Mouse (Mus musculus): Measurements from ENCODE around the gene Scamp2.

The Scamp2 gene

DNA sequence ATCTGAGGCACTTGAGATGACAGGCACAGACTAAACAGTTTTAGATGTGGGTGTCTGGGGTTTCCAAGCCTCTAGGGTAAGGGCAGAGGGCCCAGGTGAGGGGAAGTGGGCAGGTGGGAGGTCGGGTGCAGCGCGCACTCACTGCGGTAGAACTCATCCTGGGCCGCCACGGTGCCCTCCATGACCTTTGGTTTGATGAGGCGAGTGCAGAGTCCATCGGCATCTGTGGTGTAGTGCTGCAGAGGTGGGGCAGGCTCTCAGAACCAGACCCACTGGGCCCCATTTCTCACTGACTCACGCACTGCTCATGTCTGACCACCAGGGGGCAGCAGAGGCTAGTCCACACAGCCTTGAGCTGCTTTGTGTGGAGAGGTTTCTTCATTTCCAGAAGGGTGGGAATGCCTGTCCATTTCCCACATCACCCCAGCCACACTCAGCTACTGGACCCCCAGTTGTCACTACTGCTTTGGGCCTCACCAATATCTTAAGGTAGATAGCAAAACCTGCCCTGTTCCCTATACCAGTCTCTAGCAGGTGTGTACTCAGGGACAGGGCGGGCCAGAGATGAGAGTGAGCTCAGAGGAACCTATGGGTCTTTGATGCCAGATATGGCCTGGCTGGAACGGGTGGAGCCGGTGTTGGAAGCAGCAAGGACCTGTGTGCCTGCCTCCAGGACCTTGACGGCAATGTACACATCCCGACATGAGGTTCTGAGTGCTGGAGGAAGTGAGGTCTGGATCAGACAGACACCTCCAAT lies 68.6 kb downstream of the Scamp2 start:
- peak; percentile 92 for TF ChIP-seq CTCF (conservative IDR thresholded peaks at IDR 0.05; ENCODE audit: low read length)
- no peak for TF ChIP-seq POU5F1 (IDR thresholded peaks at IDR 0.05; ENCODE audit: borderline replicate concordance, low read length)
- TF ChIP-seq NANOG (IDR thresholded peaks at IDR 0.05; ENCODE audit: borderline replicate concordance, low read length) = no peak
- no peaks in the 10 kb centered on the region for H3K27me3 ChIP-seq (ENCODE audit: insufficient read depth, low read length)
- H3K4me1 ChIP-seq (replicated peaks; ENCODE audit: low read depth, low read length) = peaks cover 74% of the 10 kb centered on the region
- 0 out of 2 replicates have a peak overlapping the region, but pooled peaks have one; percentile 7 for H3K4me3 ChIP-seq (replicated peaks; ENCODE audit: low read length)
- H3K36me3 ChIP-seq (ENCODE audit: insufficient read depth, low read length) = peaks cover 76% of the 10 kb centered on the region
- no peaks in the 10 kb centered on the region for H3K9me3 ChIP-seq (ENCODE audit: low read length)

DNA sequence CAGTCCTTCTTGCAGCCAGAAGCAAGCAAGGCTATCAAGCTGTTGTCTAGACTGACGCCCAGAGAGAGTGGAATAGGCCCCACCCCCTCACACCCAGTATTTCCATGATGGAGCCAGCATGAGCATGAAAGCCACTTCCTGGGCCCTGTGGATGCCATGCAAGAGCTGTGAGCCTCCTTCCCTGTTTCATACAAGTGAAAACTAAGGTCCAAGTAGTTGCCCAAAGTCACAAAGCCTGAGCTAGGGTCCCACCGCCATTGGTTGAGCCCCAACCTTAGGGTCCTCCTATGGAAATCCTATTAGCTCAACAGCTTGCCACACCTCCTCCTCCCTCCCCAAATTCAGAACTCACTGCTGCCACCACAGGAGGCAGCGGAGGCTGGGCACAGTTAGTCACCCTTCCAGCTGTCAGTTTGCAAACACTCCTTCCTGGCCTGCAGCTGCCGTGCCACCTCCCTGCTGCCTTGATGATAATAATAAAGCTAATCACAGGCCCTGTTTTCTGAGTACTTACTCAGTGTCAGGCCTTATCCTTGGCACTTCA lies 72.8 kb downstream of the Scamp2 start:
- peaks cover 46% of the 10 kb centered on the region for H3K36me3 ChIP-seq (ENCODE audit: insufficient read depth, low read length)
- H3K4me1 ChIP-seq (replicated peaks; ENCODE audit: low read depth, low read length) = peaks cover 41% of the 10 kb centered on the region
- H3K4me3 ChIP-seq (replicated peaks; ENCODE audit: low read length) = no peak overlapping the region
- no peaks in the 10 kb centered on the region for H3K27me3 ChIP-seq (ENCODE audit: insufficient read depth, low read length)
- TF ChIP-seq NANOG (IDR thresholded peaks at IDR 0.05; ENCODE audit: borderline replicate concordance, low read length) (no peak), CTCF (conservative IDR thresholded peaks at IDR 0.05; ENCODE audit: low read length) (no peak), POU5F1 (IDR thresholded peaks at IDR 0.05; ENCODE audit: borderline replicate concordance, low read length) (no peak)
- H3K9me3 ChIP-seq (ENCODE audit: low read length) = no peaks in the 10 kb centered on the region

DNA sequence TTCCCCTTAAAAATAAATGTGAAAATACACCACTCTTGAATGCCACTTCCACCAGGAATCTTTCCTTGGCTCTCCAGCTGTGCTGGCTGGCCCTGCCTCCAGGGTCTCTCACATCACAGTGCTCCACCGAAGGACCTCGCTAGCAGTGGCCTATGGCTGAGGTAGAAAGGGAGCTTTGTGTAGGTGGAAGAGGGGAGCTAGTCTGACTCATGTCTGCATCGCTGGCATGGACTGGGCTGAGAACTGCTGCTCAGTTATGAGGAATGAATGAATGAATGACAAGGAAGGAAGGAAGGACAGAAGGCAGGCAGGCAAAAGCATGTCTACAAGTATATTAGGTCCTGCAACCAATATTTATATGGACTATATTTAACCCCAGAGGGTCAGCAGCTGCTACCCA lies 76.5 kb downstream of the Scamp2 start:
- TF ChIP-seq CTCF (conservative IDR thresholded peaks at IDR 0.05; ENCODE audit: low read length) = no peak
- TF ChIP-seq NANOG (IDR thresholded peaks at IDR 0.05; ENCODE audit: borderline replicate concordance, low read length) = no peak
- TF ChIP-seq POU5F1 (IDR thresholded peaks at IDR 0.05; ENCODE audit: borderline replicate concordance, low read length) = no peak

DNA sequence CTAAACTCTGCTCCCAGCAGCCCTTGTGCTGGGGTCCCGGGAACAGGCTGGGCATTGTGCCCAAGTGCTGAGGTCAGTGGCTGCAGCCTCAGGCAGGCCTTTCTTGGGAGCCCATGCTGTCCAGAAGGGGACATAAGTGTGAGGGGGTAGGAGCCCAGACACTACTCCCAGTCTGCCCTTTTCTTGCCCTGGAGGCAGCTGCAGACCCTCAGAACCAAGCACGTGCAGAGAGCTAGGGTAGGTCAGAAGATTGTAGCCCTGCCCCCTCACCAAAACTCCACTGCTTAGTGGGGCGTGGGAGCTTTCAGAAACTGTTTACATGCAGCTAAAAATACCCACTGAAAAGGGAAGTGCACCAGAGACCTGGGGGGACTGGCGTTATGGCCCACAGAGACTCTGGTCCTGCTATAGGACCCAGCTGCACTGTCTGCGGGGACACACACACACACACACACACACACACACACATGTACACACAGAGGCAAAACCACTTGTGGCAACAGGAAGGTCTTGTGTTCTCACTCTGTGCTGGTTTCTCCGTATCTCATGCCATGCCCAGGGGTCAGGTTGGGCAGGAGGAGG lies 77.1 kb downstream of the Scamp2 start:
- Histone ChIP-seq H3K9me3 (ENCODE audit: low read length) (no peaks in the 10 kb centered on the region), H3K36me3 (ENCODE audit: insufficient read depth, low read length) (peaks cover 18% of the 10 kb centered on the region; the same call in 1 of the 2 replicates), H3K4me3 (replicated peaks; ENCODE audit: low read length) (no peak overlapping the region), H3K4me1 (replicated peaks; ENCODE audit: low read depth, low read length) (peaks cover 61% of the 10 kb centered on the region), H3K27me3 (ENCODE audit: insufficient read depth, low read length) (no peaks in the 10 kb centered on the region)
- TF ChIP-seq CTCF (conservative IDR thresholded peaks at IDR 0.05; ENCODE audit: low read length) (no peak), POU5F1 (IDR thresholded peaks at IDR 0.05; ENCODE audit: borderline replicate concordance, low read length) (no peak), NANOG (IDR thresholded peaks at IDR 0.05; ENCODE audit: borderline replicate concordance, low read length) (no peak)

More for the DNA sequence above, 76.5 kb downstream of the Scamp2 start:
- no peak overlapping the region for H3K4me3 ChIP-seq (replicated peaks; ENCODE audit: low read length)
- peaks cover 55% of the 10 kb centered on the region for H3K4me1 ChIP-seq (replicated peaks; ENCODE audit: low read depth, low read length)
- H3K36me3 ChIP-seq (ENCODE audit: insufficient read depth, low read length) = peaks cover 20% of the 10 kb centered on the region; the same call in 1 of the 2 replicates
- H3K27me3 ChIP-seq (ENCODE audit: insufficient read depth, low read length) = no peaks in the 10 kb centered on the region
- no peaks in the 10 kb centered on the region for H3K9me3 ChIP-seq (ENCODE audit: low read length)

Measured in E14TG2a.4 (cell line).